Mouse (Mus musculus) small intestine, adult 2 months (tissue): ENCODE measurements around the gene Kcnj8.

ENCODE experiments used
- CTCF ChIP-seq: fragments of 200-500 bp; IDR thresholded peaks from 2 replicates; pipeline ENCODE4 v1.5.1; 2012; ENCODE audit warnings: low read depth, mild to moderate bottlenecking, control low read depth, inconsistent platforms, low read length, moderate library complexity, mixed read lengths; ENCODE audit not compliant: insufficient replicate concordance, insufficient read length; ENCODE audit errors: extremely low read depth
- POLR2A ChIP-seq: fragments of 200-500 bp; IDR thresholded peaks from 2 replicates; pipeline ENCODE4 v1.6.1; 2012; ENCODE audit warnings: low read depth, mild to moderate bottlenecking, control low read depth, inconsistent platforms, low read length, moderate library complexity

DNA sequence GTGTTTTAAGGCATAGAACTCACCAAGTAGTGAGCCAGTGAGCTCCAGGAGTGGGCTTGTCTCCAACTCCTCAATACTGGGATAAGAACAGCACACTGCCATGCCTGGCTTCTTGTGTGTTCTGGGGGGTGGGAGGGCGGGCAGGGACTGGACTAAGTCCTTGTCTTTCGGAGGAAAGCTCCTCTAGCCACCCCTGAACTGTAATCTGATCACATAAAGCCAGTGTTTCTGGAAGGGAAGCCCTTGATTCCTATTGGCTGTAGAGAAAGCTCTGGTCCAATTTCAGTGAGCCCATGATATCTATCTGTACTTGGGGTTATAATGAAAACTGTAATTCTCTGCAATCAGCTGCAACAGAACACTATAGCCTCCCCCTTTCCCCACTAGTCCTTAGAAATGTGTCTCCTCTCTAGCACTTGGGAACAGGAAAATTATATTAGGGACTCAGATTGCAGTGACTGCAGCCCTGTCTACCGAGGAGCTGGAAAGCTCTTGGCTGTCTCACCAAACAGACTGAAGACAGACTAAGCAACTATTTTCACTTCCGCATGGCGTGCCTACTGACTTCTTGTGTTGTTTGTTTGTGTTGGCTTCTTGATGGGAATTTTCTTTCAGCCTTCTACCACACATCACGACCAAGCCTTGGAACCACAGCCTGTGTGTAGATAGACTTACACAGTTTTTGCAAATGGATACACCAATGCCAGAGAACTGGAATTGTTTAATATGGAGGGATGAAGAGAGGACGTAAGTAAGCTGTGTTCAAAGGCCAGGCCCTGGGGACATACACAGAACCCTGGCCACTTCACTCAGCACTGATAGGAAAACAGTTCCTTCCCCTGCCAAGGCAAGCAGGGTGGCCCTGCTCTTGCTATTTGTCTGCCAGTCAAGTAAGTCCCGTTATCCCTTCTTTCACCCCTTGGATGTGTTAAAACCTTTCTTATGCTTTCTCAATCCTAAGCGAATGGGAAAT lies 38.3 kb upstream of the Kcnj8 start:
- TF ChIP-seq POLR2A (no peak), CTCF (no peak)
